Mouse (Mus musculus): ENCODE data around the gene Cyth3. TPM values are rescaled to one million over a fixed set of nuclear protein-coding genes. Genes with fewer than 3 reads are reported as not detected.

The Cyth3 gene
- total and polyA plus RNA-seq, 2 experiments from 2014 or later = 35.5 to 43.3 TPM

- WGBS = 92% methylated on average over 4 of the region's 4 CpGs
- Histone ChIP-seq H3K4me1 (ENCODE audit: insufficient read depth, low read length) (peaks cover 4% of the 10 kb centered on the region; the same call in 1 of the 2 replicates), H3K4me3 (ENCODE audit: low read length) (no peak overlapping the region), H3K27me3 (ENCODE audit: insufficient read depth, low read length) (no peaks in the 10 kb centered on the region), H3K4me2 (ENCODE audit: low read depth, low read length) (no peak overlapping the region), H3K9me3 (ENCODE audit: low read length) (no peaks in the 10 kb centered on the region), H3K9ac (replicated peaks; ENCODE audit: low read length) (no peak overlapping the region), H3K36me3 (ENCODE audit: insufficient read depth, low read length) (no peaks in the 10 kb centered on the region), H3K27ac (no peak overlapping the region)
- DNase-seq (ENCODE audit: low spot score) (no peak), ATAC-seq (no peak)
- no peak for TF ChIP-seq CTCF (IDR thresholded peaks at IDR 0.05; ENCODE audit: low read depth)
These were observed 17.1 kb downstream of the Cyth3 start for GRCm38 (mm10) chr5:143639329-143639728.

DNA sequence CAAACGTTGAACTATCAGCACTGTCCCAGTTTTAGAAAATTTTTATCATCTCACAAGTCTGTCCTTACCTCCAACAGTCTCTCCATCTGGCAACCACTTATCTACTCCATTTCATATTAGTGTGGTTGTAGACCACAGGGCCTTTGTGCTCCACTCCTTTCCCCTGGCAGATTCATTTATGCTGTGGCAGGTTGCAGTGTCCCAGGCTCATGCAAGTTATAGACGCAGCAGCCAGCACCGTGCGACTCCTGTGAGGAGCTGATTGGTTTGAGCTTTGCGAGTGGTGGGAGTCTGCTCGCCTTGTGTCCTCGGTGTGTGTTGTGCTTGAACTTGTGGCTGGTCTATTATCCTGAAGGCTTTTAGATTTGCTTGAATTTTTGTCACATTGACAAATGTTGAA lies 17.6 kb downstream of the Cyth3 start:
- Histone ChIP-seq H3K4me1 (ENCODE audit: insufficient read depth, low read length) (peaks cover 1% of the 10 kb centered on the region; the same call in 1 of the 2 replicates), H3K4me3 (ENCODE audit: low read length) (no peak overlapping the region), H3K9ac (replicated peaks; ENCODE audit: low read length) (no peak overlapping the region), H3K9me3 (ENCODE audit: low read length) (no peaks in the 10 kb centered on the region), H3K27me3 (ENCODE audit: insufficient read depth, low read length) (no peaks in the 10 kb centered on the region), H3K4me2 (ENCODE audit: low read depth, low read length) (no peak overlapping the region), H3K27ac (no peak overlapping the region), H3K36me3 (ENCODE audit: insufficient read depth, low read length) (no peaks in the 10 kb centered on the region)
- 86% methylated on average over 7 of the region's 7 CpGs for WGBS
- DNase-seq (ENCODE audit: low spot score) (no peak), ATAC-seq (no peak)
- no peak for TF ChIP-seq CTCF (IDR thresholded peaks at IDR 0.05; ENCODE audit: low read depth)

DNA sequence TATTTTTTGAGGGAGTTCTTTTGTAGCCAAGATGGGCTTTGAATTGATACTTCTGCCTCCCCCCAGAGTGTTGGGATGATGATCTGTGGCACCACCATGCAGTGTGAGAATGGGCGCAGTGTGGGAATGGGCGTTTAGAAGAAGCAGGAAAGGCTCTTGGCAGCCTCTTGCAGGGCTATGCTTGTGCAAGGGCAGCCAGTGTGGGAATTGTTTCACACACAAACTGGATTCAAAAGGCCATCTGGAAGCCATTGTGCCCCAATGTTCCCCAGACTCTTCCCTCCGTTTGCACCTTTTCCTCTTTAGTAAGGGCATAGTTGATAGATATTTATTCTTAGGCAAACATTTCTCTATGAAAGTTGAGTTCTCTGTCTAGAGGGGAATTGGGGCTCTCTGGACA lies 19.3 kb downstream of the Cyth3 start:
- ATAC-seq (no peak), DNase-seq (ENCODE audit: low spot score) (no peak)
- Histone ChIP-seq H3K9ac (replicated peaks; ENCODE audit: low read length) (no peak overlapping the region), H3K9me3 (ENCODE audit: low read length) (no peaks in the 10 kb centered on the region), H3K4me2 (ENCODE audit: low read depth, low read length) (no peak overlapping the region), H3K36me3 (ENCODE audit: insufficient read depth, low read length) (no peaks in the 10 kb centered on the region), H3K27ac (no peak overlapping the region), H3K4me3 (ENCODE audit: low read length) (no peak overlapping the region), H3K27me3 (ENCODE audit: insufficient read depth, low read length) (no peaks in the 10 kb centered on the region), H3K4me1 (ENCODE audit: insufficient read depth, low read length) (no peaks in the 10 kb centered on the region)
- 72% methylated on average over 3 of the region's 3 CpGs for WGBS
- no peak for TF ChIP-seq CTCF (IDR thresholded peaks at IDR 0.05; ENCODE audit: low read depth)

GRCm38 (mm10) chr5:143642262-143642831 lies 20.1 kb downstream of the Cyth3 start:
- Histone ChIP-seq H3K4me3 (ENCODE audit: low read length) (no peak overlapping the region), H3K9ac (replicated peaks; ENCODE audit: low read length) (no peak overlapping the region), H3K27ac (no peak overlapping the region), H3K9me3 (ENCODE audit: low read length) (no peaks in the 10 kb centered on the region), H3K4me1 (ENCODE audit: insufficient read depth, low read length) (no peaks in the 10 kb centered on the region), H3K27me3 (ENCODE audit: insufficient read depth, low read length) (no peaks in the 10 kb centered on the region), H3K4me2 (ENCODE audit: low read depth, low read length) (no peak overlapping the region), H3K36me3 (ENCODE audit: insufficient read depth, low read length) (no peaks in the 10 kb centered on the region)
- 43% methylated on average over 4 of the region's 4 CpGs for WGBS
- ATAC-seq (no peak), DNase-seq (ENCODE audit: low spot score) (no peak)
- no peak for TF ChIP-seq CTCF (IDR thresholded peaks at IDR 0.05; ENCODE audit: low read depth)

DNA sequence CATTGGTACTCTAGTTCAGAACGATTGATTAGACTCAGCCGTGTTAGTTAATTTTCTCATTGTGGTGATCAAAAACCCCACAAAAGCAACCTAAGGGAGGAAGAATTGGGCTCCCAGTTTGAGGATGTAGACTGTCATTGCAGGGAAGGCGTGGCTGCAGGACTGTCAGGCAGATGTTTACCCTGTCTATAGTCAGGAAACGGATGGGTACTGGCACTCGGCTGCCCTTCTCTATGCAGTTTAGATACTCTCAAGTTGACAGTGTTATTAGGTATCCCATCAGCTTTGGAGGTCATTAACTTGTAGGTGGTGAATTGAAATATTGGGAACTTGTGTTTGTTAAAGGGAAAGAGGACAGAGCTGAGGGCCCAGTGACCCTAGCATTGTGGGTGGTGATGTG lies 23.7 kb downstream of the Cyth3 start:
- ATAC-seq (no peak), DNase-seq (ENCODE audit: low spot score) (no peak)
- no peak overlapping the region for H3K27ac ChIP-seq
- no peak overlapping the region for H3K4me2 ChIP-seq (ENCODE audit: low read depth, low read length)
- no peaks in the 10 kb centered on the region for H3K4me1 ChIP-seq (ENCODE audit: insufficient read depth, low read length)
- H3K27me3 ChIP-seq (ENCODE audit: insufficient read depth, low read length) = no peaks in the 10 kb centered on the region
- H3K9ac ChIP-seq (replicated peaks; ENCODE audit: low read length) = no peak overlapping the region
- TF ChIP-seq CTCF (IDR thresholded peaks at IDR 0.05; ENCODE audit: low read depth) = no peak
- H3K4me3 ChIP-seq (ENCODE audit: low read length) = no peak overlapping the region
- H3K36me3 ChIP-seq (ENCODE audit: insufficient read depth, low read length) = no peaks in the 10 kb centered on the region
- WGBS = 84% methylated on average over 5 of the region's 5 CpGs
- H3K9me3 ChIP-seq (ENCODE audit: low read length) = no peaks in the 10 kb centered on the region

GRCm38 (mm10) chr5:143647412-143647811 lies 25.2 kb downstream of the Cyth3 start:
- no peak for TF ChIP-seq CTCF (IDR thresholded peaks at IDR 0.05; ENCODE audit: low read depth)
- ATAC-seq = no peak
- WGBS = 88% methylated on average over 2 of the region's 2 CpGs

GRCm38 (mm10) chr5:143648058-143648457 lies 25.8 kb downstream of the Cyth3 start:
- H3K9me3 ChIP-seq (ENCODE audit: low read length) = no peaks in the 10 kb centered on the region
- H3K4me3 ChIP-seq (ENCODE audit: low read length) = no peak overlapping the region
- no peaks in the 10 kb centered on the region for H3K4me1 ChIP-seq (ENCODE audit: insufficient read depth, low read length)
- H3K27me3 ChIP-seq (ENCODE audit: insufficient read depth, low read length) = no peaks in the 10 kb centered on the region
- no peak overlapping the region for H3K9ac ChIP-seq (replicated peaks; ENCODE audit: low read length)
- no peaks in the 10 kb centered on the region for H3K36me3 ChIP-seq (ENCODE audit: insufficient read depth, low read length)
- no peak overlapping the region for H3K27ac ChIP-seq
- 80% methylated on average over 2 of the region's 2 CpGs for WGBS
- ATAC-seq = no peak
- no peak overlapping the region for H3K4me2 ChIP-seq (ENCODE audit: low read depth, low read length)
- no peak for DNase-seq (ENCODE audit: low spot score)
- TF ChIP-seq CTCF (IDR thresholded peaks at IDR 0.05; ENCODE audit: low read depth) = no peak

More at GRCm38 (mm10) chr5:143647412-143647811, 25.2 kb downstream of the Cyth3 start:
- H3K27ac ChIP-seq = no peak overlapping the region
- no peak overlapping the region for H3K4me3 ChIP-seq (ENCODE audit: low read length)
- DNase-seq (ENCODE audit: low spot score) = no peak
- H3K36me3 ChIP-seq (ENCODE audit: insufficient read depth, low read length) = no peaks in the 10 kb centered on the region
- no peaks in the 10 kb centered on the region for H3K4me1 ChIP-seq (ENCODE audit: insufficient read depth, low read length)
- no peak overlapping the region for H3K4me2 ChIP-seq (ENCODE audit: low read depth, low read length)
- H3K27me3 ChIP-seq (ENCODE audit: insufficient read depth, low read length) = no peaks in the 10 kb centered on the region
- H3K9ac ChIP-seq (replicated peaks; ENCODE audit: low read length) = no peak overlapping the region
- no peaks in the 10 kb centered on the region for H3K9me3 ChIP-seq (ENCODE audit: low read length)
